Mouse (Mus musculus): ENCODE measurements around the gene Scn9a.

Gene Scn9a

DNA sequence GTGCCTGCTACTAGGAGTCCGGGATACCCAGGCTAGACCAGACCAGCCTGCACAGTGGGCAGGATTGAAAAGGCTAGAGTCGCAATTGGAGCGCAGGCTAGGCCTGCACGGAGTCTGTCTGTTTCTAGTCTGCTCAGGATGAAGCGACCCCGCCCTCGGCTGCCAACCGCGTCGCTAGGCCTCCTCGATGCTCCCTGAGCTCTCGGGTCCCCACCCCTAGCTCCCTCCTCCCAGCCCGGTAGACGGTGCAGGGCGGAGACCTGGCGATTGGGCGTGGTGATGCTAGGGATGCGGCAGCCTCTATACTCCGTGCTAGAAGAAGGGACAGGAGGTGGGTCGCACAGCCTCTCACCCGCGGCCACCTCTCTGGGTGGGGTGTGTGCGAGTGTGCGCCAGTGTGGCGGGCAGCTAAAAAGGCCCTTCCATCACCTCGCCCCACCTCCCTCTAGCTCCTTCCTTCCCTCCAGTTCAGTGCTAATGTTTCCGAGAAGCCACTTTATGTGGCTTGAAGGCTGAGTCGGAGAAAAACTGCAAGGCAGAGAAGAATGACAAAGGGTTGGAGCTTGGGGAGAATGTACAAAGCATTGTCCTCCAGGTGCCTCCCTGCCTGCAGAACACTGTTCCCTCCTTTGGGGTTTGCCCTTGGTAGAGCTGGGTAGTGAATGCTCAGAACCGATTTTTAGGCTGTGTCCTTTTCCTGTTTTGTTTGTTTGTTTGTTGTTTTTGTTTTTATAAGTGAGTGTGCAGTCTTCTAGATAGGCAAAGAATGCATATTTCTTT, at the start of gene Scn9a:
Gene Scn9a (minus strand): TSS at position 383 of the 780 bp plus-strand sequence.
- no peak for TF ChIP-seq GATA4 (IDR thresholded peaks at IDR 0.05; ENCODE audit: insufficient replicate concordance, low read length)

GRCm38 (mm10) chr2:66661988-66662387, 27.2 kb upstream of the Scn9a start:
- TF ChIP-seq GATA4 (IDR thresholded peaks at IDR 0.05; ENCODE audit: insufficient replicate concordance, low read length): no peak

GRCm38 (mm10) chr2:66656430-66656829, 21.7 kb upstream of the Scn9a start:
- TF ChIP-seq GATA4 (IDR thresholded peaks at IDR 0.05; ENCODE audit: insufficient replicate concordance, low read length): no peak

- TF ChIP-seq GATA4 (IDR thresholded peaks at IDR 0.05; ENCODE audit: insufficient replicate concordance, low read length): no peak
These were observed 20.7 kb upstream of the Scn9a start for GRCm38 (mm10) chr2:66655431-66655830.

GRCm38 (mm10) chr2:66644384-66644783, 9.6 kb upstream of the Scn9a start:
- TF ChIP-seq GATA4 (IDR thresholded peaks at IDR 0.05; ENCODE audit: insufficient replicate concordance, low read length): no peak

- no peak for TF ChIP-seq GATA4 (IDR thresholded peaks at IDR 0.05; ENCODE audit: insufficient replicate concordance, low read length)
These were observed 2.0 kb downstream of the Scn9a start for GRCm38 (mm10) chr2:66632728-66633127.

DNA sequence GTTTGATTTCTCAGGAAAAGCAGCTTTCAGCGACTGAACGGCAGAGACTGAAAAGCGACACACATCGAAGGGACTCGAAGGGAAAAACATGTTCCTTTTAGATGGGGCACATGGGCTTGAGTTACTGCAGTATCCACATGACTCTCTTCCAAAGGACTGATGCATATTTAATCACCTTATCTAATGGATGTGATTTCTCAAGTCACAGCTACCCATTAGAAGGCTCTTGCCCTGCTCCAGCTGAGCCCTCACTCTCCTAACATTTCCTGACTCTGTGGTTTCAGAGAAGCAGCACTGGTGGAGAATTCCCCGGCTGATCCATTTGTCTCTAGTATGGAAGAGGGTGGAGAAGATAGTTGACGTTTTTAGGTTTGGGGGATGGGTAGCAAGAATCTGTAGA, 23.7 kb downstream of the Scn9a start:
- TF ChIP-seq GATA4 (IDR thresholded peaks at IDR 0.05; ENCODE audit: insufficient replicate concordance, low read length): no peak

DNA sequence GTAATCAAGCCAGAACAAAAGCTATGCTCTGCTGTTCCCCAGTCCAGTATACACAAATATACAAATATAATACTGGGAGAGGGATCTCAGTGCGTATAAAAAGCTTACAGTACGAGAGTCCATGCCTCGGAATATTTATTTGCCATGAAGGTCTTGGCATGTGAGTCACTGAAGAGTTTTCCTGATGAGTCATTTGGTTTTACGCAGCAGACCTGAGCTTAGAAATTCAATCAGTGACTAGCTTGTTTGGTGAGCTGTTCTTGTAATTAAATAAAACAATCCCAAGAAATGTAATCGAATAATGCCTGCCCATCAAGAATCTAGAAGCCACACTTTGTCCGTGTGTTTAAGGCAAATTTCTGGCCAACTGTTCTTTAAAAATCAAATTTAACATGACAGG, 37.4 kb downstream of the Scn9a start:
- TF ChIP-seq GATA4 (IDR thresholded peaks at IDR 0.05; ENCODE audit: insufficient replicate concordance, low read length): no peak

DNA sequence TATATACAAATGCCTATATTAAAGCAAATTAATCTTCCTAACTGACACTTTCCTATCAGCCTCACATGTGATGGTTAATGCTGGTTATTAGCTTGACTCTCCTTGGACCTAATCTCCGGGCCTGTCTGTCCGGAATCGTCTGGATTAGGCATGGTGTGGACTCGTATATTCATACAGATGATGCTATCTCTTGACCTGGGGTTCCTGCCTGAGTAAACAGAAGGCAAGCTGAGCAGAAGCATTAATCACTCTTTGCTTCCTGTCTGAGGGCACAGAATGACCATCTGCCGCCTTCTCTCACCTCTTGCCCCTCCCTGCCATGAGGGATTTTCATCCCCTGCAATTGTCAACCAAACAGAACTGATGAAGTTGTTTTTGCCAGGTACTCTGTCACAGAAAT, 38.6 kb downstream of the Scn9a start:
- TF ChIP-seq GATA4 (IDR thresholded peaks at IDR 0.05; ENCODE audit: insufficient replicate concordance, low read length): no peak

DNA sequence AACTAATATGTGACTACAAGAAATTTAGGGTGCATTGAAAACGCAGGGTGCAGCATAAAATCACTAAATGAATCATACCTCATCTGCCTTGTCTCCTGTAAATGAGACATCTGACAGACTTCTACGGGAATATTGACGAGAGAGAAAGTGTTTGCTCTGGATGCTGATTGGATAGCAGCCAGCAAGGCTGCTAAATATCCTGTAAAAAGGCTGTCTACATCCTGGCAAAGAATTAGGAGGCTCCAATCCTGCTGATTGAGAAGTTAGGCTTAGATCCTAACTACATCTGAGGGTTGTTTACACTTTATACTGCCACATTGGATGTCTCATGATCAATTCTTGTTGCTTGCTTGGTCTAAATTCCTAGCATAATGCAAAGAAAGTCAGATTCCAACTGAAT, 44.6 kb downstream of the Scn9a start:
- TF ChIP-seq GATA4 (IDR thresholded peaks at IDR 0.05; ENCODE audit: insufficient replicate concordance, low read length): no peak

DNA sequence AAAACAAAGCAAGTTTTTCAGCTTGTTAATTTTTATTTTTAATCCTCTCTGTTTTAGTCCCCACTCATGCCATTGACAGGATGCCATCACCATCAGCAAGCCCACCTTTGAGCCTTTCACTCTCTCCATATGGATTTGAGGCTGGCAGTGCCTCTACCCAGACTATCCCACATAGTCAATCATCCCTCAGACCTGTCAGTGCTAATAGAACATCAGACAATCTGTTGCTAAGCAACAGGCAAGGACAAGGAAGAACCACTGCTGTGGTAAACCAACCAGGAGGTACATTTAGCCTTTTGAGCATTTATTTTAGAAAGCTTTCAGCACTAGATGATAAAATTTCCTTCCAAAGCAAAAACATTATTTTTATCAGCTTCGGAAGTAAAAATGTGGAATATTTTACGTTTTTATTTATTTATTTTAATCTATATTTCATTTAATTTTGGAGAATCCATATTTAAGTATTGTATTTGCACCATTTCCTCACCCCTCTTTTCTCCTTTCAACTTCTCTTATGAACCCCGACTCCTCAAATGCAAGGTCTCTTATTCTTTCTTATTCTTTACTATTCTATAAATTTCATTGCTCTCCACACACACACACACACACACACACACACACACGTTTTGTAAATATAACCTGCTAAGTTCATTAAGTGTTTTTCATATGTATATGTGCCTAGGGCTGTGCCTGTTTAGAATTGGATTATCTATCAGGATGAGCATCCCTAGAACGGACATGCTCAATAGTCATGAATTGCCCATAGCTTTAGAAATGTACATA, 54.5 kb downstream of the Scn9a start:
- TF ChIP-seq GATA4 (IDR thresholded peaks at IDR 0.05; ENCODE audit: insufficient replicate concordance, low read length): no peak

GRCm38 (mm10) chr2:66548254-66548653, 86.5 kb downstream of the Scn9a start:
- TF ChIP-seq GATA4 (IDR thresholded peaks at IDR 0.05; ENCODE audit: insufficient replicate concordance, low read length): no peak

DNA sequence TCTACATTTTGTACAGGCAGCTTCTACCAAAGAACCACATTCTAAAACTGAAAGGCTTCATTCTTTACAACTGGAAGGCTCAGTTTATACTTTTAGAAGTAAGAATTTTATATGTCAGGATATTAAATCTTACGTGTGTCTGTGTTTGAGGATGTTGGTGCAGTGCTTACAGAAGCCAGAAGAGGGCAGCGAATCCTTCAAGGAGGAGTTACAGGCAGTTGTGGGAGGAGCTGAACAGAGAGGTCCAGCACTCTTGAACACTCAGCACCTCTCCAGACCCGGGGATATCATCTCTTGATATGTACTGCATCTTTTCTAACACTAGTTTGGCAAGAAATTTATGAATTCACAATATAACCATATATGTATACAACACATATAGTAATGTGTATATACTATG, 114.8 kb downstream of the Scn9a start:
- no peak for TF ChIP-seq GATA4 (IDR thresholded peaks at IDR 0.05; ENCODE audit: insufficient replicate concordance, low read length)

DNA sequence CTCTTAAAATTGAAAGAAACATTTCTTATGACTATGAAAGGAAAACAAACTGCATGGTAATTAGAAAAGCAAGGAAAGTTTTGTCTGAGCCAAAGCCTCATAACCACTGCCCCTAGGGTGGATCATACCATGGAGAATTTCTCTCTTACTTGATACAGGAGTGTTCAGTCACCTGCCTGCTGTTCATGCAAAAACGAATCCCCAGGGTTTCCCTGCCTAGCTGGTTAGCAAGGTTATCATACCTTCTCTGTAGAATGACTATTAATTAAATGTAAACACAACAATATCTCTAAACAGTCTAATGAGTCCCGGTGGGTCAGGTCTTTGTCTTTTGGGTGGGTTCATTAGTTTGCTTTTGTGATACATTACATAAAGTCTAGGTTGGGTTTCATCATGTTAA, 123.3 kb downstream of the Scn9a start:
- no peak for TF ChIP-seq GATA4 (IDR thresholded peaks at IDR 0.05; ENCODE audit: insufficient replicate concordance, low read length)

GRCm38 (mm10) chr2:66508032-66508431, 126.7 kb downstream of the Scn9a start:
- TF ChIP-seq GATA4 (IDR thresholded peaks at IDR 0.05; ENCODE audit: insufficient replicate concordance, low read length): no peak

- TF ChIP-seq GATA4 (IDR thresholded peaks at IDR 0.05; ENCODE audit: insufficient replicate concordance, low read length): no peak
These were observed 127.1 kb downstream of the Scn9a start for GRCm38 (mm10) chr2:66507616-66508015.

All from liver, adult (tissue).